Mouse (Mus musculus): Measurements from ENCODE around the gene Gpsm3. TPM values are rescaled to one million over a fixed set of nuclear protein-coding genes. Genes with fewer than 3 reads are reported as not detected.

The Gpsm3 gene
- total and polyA plus RNA-seq, 3 experiments: 13.0 to 38.7 (median 18.2) TPM

DNA sequence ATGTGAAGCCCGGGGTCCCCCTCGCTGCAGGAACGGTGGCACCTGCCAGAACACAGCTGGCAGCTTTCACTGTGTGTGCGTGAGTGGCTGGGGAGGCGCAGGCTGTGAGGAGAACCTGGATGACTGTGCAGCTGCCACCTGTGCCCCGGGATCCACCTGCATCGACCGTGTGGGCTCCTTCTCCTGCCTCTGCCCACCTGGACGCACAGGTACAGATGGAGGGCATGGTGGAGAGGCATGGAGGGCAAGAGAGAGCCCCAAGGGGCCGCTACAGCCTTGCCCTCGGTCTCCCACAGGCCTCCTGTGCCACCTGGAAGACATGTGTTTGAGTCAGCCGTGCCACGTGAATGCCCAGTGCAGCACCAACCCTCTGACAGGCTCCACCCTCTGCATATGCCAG, 21.2 kb upstream of the Gpsm3 start:
- no peak overlapping the region for H3K9ac ChIP-seq (ENCODE audit: insufficient read depth, low read depth)
- peaks cover 58% of the 10 kb centered on the region for H3K27me3 ChIP-seq (replicated peaks)
- in situ Hi-C loops (cut with MboI; ENCODE audit: low pct_ligation_motif_present, low pct_unique_long_range_greater_than_20kb, low sequenced_read_pairs): loop anchor here (5.0 kb wide), 1 partner anchor 49 kb away; the partner anchor contains the start of gene Egfl8
- TF ChIP-seq RAD21 (IDR thresholded peaks at IDR 0.05; ENCODE audit: low read depth, low read length) (no peak), ZC3H11A (IDR thresholded peaks at IDR 0.05; ENCODE audit: low read depth, low read length) (no peak), MAZ (IDR thresholded peaks at IDR 0.05; ENCODE audit: low read depth, low read length) (no peak), GABPA (IDR thresholded peaks at IDR 0.05; ENCODE audit: insufficient replicate concordance, low read depth, low read length) (no peak)
- H3K4me3 ChIP-seq (replicated peaks in 1 of 3; ENCODE audit: low read depth in 2 of 3, low read length in 2 of 3, poor library complexity in 1 of 3): no peak overlapping the region
- no peaks in the 10 kb centered on the region for H3K79me2 ChIP-seq (replicated peaks; ENCODE audit: control insufficient read depth, extremely low read depth, insufficient read depth, poor library complexity, severe bottlenecking)
- H3K36me3 ChIP-seq (replicated peaks in 1 of 2; ENCODE audit: control insufficient read depth in 1 of 2, insufficient read depth in 1 of 2, low read length in 1 of 2): no peaks in the 10 kb centered on the region
- no peak for DNase-seq (ENCODE audit: extremely low read depth)
- H3K4me2 ChIP-seq (ENCODE audit: insufficient read depth, low read depth, poor library complexity, severe bottlenecking): no peak overlapping the region
- H3K4me1 ChIP-seq (ENCODE audit: control insufficient read depth in 1 of 2, insufficient read depth in 2 of 2): peaks cover 0 to 2% of the 10 kb centered on the region in 2 experiments; a peak in 1 of 4 replicates
- peaks cover 14% of the 10 kb centered on the region for H3K9me3 ChIP-seq (replicated peaks; ENCODE audit: low read length)
- dilution Hi-C loops (cut with MboI; ENCODE audit: extremely low pct_ligation_motif_present, extremely low pct_unique_long_range_greater_than_20kb, low sequenced_read_pairs): no loop called here
- no peak overlapping the region for H3K27ac ChIP-seq (ENCODE audit: insufficient read depth, low read depth)

GRCm38 (mm10) chr17:34569919-34570318, 19.7 kb upstream of the Gpsm3 start:
- no peak overlapping the region for H3K4me3 ChIP-seq (replicated peaks in 1 of 3; ENCODE audit: low read depth in 2 of 3, low read length in 2 of 3, poor library complexity in 1 of 3)
- dilution Hi-C loops (cut with MboI; ENCODE audit: extremely low pct_ligation_motif_present, extremely low pct_unique_long_range_greater_than_20kb, low sequenced_read_pairs) (no loop called here), in situ Hi-C loops (cut with MboI; ENCODE audit: low pct_ligation_motif_present, low pct_unique_long_range_greater_than_20kb, low sequenced_read_pairs) (loop anchor here (5.0 kb wide), 1 partner anchor 47 kb away; the partner anchor contains the start of gene Egfl8)
- peaks cover 14% of the 10 kb centered on the region for H3K9me3 ChIP-seq (replicated peaks; ENCODE audit: low read length)
- H3K79me2 ChIP-seq (replicated peaks; ENCODE audit: control insufficient read depth, extremely low read depth, insufficient read depth, poor library complexity, severe bottlenecking): no peaks in the 10 kb centered on the region
- peaks cover 47% of the 10 kb centered on the region for H3K27me3 ChIP-seq (replicated peaks)
- no peak overlapping the region for H3K4me2 ChIP-seq (ENCODE audit: insufficient read depth, low read depth, poor library complexity, severe bottlenecking)
- no peaks in the 10 kb centered on the region for H3K36me3 ChIP-seq (replicated peaks in 1 of 2; ENCODE audit: control insufficient read depth in 1 of 2, insufficient read depth in 1 of 2, low read length in 1 of 2)
- H3K4me1 ChIP-seq (ENCODE audit: control insufficient read depth in 1 of 2, insufficient read depth in 2 of 2): peaks cover 0 to 2% of the 10 kb centered on the region in 2 experiments; a peak in 1 of 4 replicates
- TF ChIP-seq ZC3H11A (IDR thresholded peaks at IDR 0.05; ENCODE audit: low read depth, low read length): no peak
- TF ChIP-seq POLR2A (IDR thresholded peaks at IDR 0.05; ENCODE audit: low read depth, low read length): no peak
- no peak for TF ChIP-seq UBTF (IDR thresholded peaks at IDR 0.05; ENCODE audit: low read depth, low read length)
- no peak for TF ChIP-seq TCF12 (IDR thresholded peaks at IDR 0.05; ENCODE audit: low read depth, low read length)
- no peak for TF ChIP-seq KAT2A (IDR thresholded peaks at IDR 0.05; ENCODE audit: insufficient replicate concordance, low read length)
- TF ChIP-seq MYC (IDR thresholded peaks at IDR 0.05; ENCODE audit: low read depth, low read length): no peak
- TF ChIP-seq MXI1 (IDR thresholded peaks at IDR 0.05; ENCODE audit: low read depth, low read length): no peak
- TF ChIP-seq CTCF (conservative IDR thresholded peaks at IDR 0.05 in 1 of 2, IDR thresholded peaks at IDR 0.05 in 1 of 2; ENCODE audit: low read depth in 2 of 2, low read length in 2 of 2): no peak
- TF ChIP-seq IRF4 (IDR thresholded peaks at IDR 0.05; ENCODE audit: low read depth, low read length): no peak
- no peak for TF ChIP-seq ZNF384 (IDR thresholded peaks at IDR 0.05; ENCODE audit: low read depth, low read length)
- no peak for TF ChIP-seq GABPA (IDR thresholded peaks at IDR 0.05; ENCODE audit: insufficient replicate concordance, low read depth, low read length)
- TF ChIP-seq BHLHE40 (IDR thresholded peaks at IDR 0.05; ENCODE audit: low read depth, low read length): no peak
- TF ChIP-seq RAD21 (IDR thresholded peaks at IDR 0.05; ENCODE audit: low read depth, low read length): no peak
- TF ChIP-seq ZMIZ1 (IDR thresholded peaks at IDR 0.05; ENCODE audit: low read depth, low read length): no peak
- TF ChIP-seq RCOR1 (conservative IDR thresholded peaks at IDR 0.05; ENCODE audit: low read depth, low read length): no peak
- TF ChIP-seq ZKSCAN1 (IDR thresholded peaks at IDR 0.05; ENCODE audit: borderline replicate concordance, low read depth, low read length): no peak
- TF ChIP-seq MEF2A (IDR thresholded peaks at IDR 0.05; ENCODE audit: borderline replicate concordance, low read depth, low read length): no peak
- TF ChIP-seq SIN3A (IDR thresholded peaks at IDR 0.05; ENCODE audit: low read length): no peak
- TF ChIP-seq E2F4 (IDR thresholded peaks at IDR 0.05; ENCODE audit: insufficient replicate concordance, low read depth, low read length): no peak
- H3K9ac ChIP-seq (ENCODE audit: insufficient read depth, low read depth): no peak overlapping the region
- H3K27ac ChIP-seq (ENCODE audit: insufficient read depth, low read depth): no peak overlapping the region
- DNase-seq (ENCODE audit: extremely low read depth): no peak

Data from CH12.LX (cell line).